ENCODE assay signal across 18 mouse cellular contexts in the genomic region with DNA sequence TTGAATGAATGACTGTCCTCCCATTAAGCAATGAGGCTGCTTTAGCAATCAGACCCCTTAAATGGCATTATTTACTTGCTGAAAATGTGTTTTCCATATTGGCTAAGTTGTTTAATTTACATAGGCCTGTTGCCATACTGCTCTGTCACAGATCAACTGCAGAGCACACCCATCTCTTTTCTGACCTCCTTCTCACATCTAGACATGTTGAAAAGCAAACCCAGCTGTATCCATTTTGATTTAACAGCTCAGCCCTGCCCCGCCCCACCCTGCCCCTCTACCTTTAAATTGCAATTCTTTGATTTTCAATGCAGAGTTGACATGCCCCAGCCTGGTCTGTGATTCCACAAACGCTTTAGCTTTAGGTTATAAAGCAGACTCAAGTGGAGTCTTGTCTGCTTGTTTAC.
DNase-seq lines count a peak whose midpoint lies in the region; ATAC-seq and TF ChIP-seq lines count a peak whose summit lies in the region.
"Had no signal": no experiment of that assay in that cellular context is flagged by ENCODE, and none has a peak within 500 bp of the region (broad histone marks: within the 10 kb centered on the region; RNA-seq: fewer than 3 reads in every experiment).

No protein-coding gene starts in this region.

- DNase-seq in kidney, postnatal 0 days (ENCODE audit: low spot score): peak; percentile 10
- DNase-seq in kidney, adult 2 months: no peak
- DNase-seq in lung, postnatal 25 days (ENCODE audit: low spot score): peak; percentile 19
- no peak for DNase-seq in lung, postnatal 10 days
- DNase-seq in intestine, embryonic 14.5 days (ENCODE audit: low spot score): no peak
- no peak for DNase-seq in thymus, postnatal 36 days
- DNase-seq: adrenal gland, postnatal 14 days; cerebellum, adult 11-12 months; gastrocnemius, postnatal 14 days; kidney, adult 11 months; kidney, postnatal 4 days; spleen, adult 18-20 months had no signal

- no peak overlapping the region for H3K27ac ChIP-seq in kidney, postnatal 0 days
- no peak overlapping the region for H3K27ac ChIP-seq in kidney, adult 2 months (ENCODE audit: insufficient read depth, low read depth, low read length)
- H3K27ac ChIP-seq in intestine, embryonic 14.5 days (ENCODE audit: low read depth): no peak overlapping the region
- no peak overlapping the region for H3K27ac ChIP-seq in stomach, embryonic 14.5 days (ENCODE audit: low read length)
- no peak overlapping the region for H3K27ac ChIP-seq in forebrain, embryonic 13.5 days
- H3K27ac ChIP-seq: embryonic facial prominence, embryonic 13.5 days; hindbrain, embryonic 12.5 days; neural tube, embryonic 13.5 days had no signal

- TF ChIP-seq POLR2A in kidney, adult 2 months (IDR thresholded peaks at IDR 0.05; ENCODE audit: low read depth, low read length): no peak

- no peaks in the 10 kb centered on the region for H3K9me3 ChIP-seq in kidney, postnatal 0 days (replicated peaks; ENCODE audit: low read length)
- peaks cover under 1% of the 10 kb centered on the region; the same call in 1 of the 2 replicates for H3K9me3 ChIP-seq in intestine, embryonic 14.5 days (ENCODE audit: control insufficient read depth, low read length)
- H3K9me3 ChIP-seq in stomach, embryonic 14.5 days (ENCODE audit: control insufficient read depth, low read depth, low read length): no peaks in the 10 kb centered on the region
- H3K9me3 ChIP-seq in forebrain, embryonic 13.5 days (replicated peaks): 0 out of 2 replicates have a peak, but pooled peaks cover under 1% of the 10 kb centered on the region

- H3K4me1 ChIP-seq in kidney, postnatal 0 days (replicated peaks; ENCODE audit: insufficient read depth, low read length): no peaks in the 10 kb centered on the region
- H3K4me1 ChIP-seq in kidney, adult 2 months (ENCODE audit: control insufficient read depth, insufficient read depth, low read length): no peaks in the 10 kb centered on the region
- peaks cover 8% of the 10 kb centered on the region; the same call in 1 of the 2 replicates for H3K4me1 ChIP-seq in intestine, embryonic 14.5 days (replicated peaks; ENCODE audit: control insufficient read depth, insufficient read depth, low read length)
- H3K4me1 ChIP-seq in stomach, embryonic 14.5 days (ENCODE audit: control insufficient read depth, insufficient read depth, low read length): no peaks in the 10 kb centered on the region
- H3K4me1 ChIP-seq in forebrain, embryonic 13.5 days: no peaks in the 10 kb centered on the region
- H3K4me1 ChIP-seq: hindbrain, embryonic 12.5 days; neural tube, embryonic 13.5 days had no signal

- H3K27me3 ChIP-seq in kidney, postnatal 0 days (ENCODE audit: insufficient read depth, low read length): no peaks in the 10 kb centered on the region
- H3K27me3 ChIP-seq in kidney, adult 2 months (replicated peaks; ENCODE audit: control insufficient read depth, insufficient read depth, low read length): no peaks in the 10 kb centered on the region
- H3K27me3 ChIP-seq in intestine, embryonic 14.5 days (replicated peaks; ENCODE audit: control insufficient read depth, insufficient read depth, low read length): no peaks in the 10 kb centered on the region
- no peaks in the 10 kb centered on the region for H3K27me3 ChIP-seq in stomach, embryonic 14.5 days (ENCODE audit: control insufficient read depth, insufficient read depth, low read length)
- no peaks in the 10 kb centered on the region for H3K27me3 ChIP-seq in forebrain, embryonic 13.5 days
- H3K27me3 ChIP-seq: CH12.LX; embryonic facial prominence, embryonic 13.5 days; hindbrain, embryonic 12.5 days; neural tube, embryonic 13.5 days had no signal

- H3K4me2 ChIP-seq in kidney, postnatal 0 days (ENCODE audit: low read length): no peak overlapping the region
- no peak overlapping the region for H3K4me2 ChIP-seq in intestine, embryonic 14.5 days (ENCODE audit: low read length)
- H3K4me2 ChIP-seq in stomach, embryonic 14.5 days (replicated peaks; ENCODE audit: low read depth, low read length): no peak overlapping the region
- H3K4me2 ChIP-seq in forebrain, embryonic 13.5 days: no peak overlapping the region
- H3K4me2 ChIP-seq: embryonic facial prominence, embryonic 13.5 days; hindbrain, embryonic 12.5 days; neural tube, embryonic 13.5 days had no signal

- WGBS in kidney, postnatal 0 days: 56% methylated on average over 2 of the region's 2 CpGs
- 65% methylated on average over 2 of the region's 2 CpGs for WGBS in kidney, adult 2 months
- 51% methylated on average over 2 of the region's 2 CpGs for WGBS in intestine, embryonic 14.5 days
- 53% methylated on average over 2 of the region's 2 CpGs for WGBS in stomach, embryonic 14.5 days
- WGBS in forebrain, embryonic 13.5 days: 85% methylated on average over 2 of the region's 2 CpGs

- H3K9ac ChIP-seq in kidney, postnatal 0 days (ENCODE audit: low read depth, low read length): no peak overlapping the region
- no peak overlapping the region for H3K9ac ChIP-seq in intestine, embryonic 14.5 days (ENCODE audit: low read length)
- no peak overlapping the region for H3K9ac ChIP-seq in stomach, embryonic 14.5 days (replicated peaks; ENCODE audit: low read depth, low read length)
- no peak overlapping the region for H3K9ac ChIP-seq in forebrain, embryonic 13.5 days
- H3K9ac ChIP-seq: embryonic facial prominence, embryonic 13.5 days; hindbrain, embryonic 12.5 days; neural tube, embryonic 13.5 days had no signal

- no peaks in the 10 kb centered on the region for H3K36me3 ChIP-seq in kidney, postnatal 0 days (ENCODE audit: insufficient read depth, low read length)
- H3K36me3 ChIP-seq in kidney, adult 2 months (ENCODE audit: control insufficient read depth, insufficient read depth, low read length): no peaks in the 10 kb centered on the region
- no peaks in the 10 kb centered on the region for H3K36me3 ChIP-seq in intestine, embryonic 14.5 days (ENCODE audit: control insufficient read depth, insufficient read depth, low read length)
- no peaks in the 10 kb centered on the region for H3K36me3 ChIP-seq in stomach, embryonic 14.5 days (ENCODE audit: control insufficient read depth, insufficient read depth, low read length)
- H3K36me3 ChIP-seq in forebrain, embryonic 13.5 days (ENCODE audit: poor library complexity, severe bottlenecking): no peaks in the 10 kb centered on the region
- H3K36me3 ChIP-seq: embryonic facial prominence, embryonic 13.5 days; hindbrain, embryonic 12.5 days; neural tube, embryonic 13.5 days had no signal

- no peak for ATAC-seq in kidney, postnatal 0 days (replicated peaks; ENCODE audit: low FRiP score, low read depth)
- peak; percentile 47; the same call in 1 of the 2 replicates for ATAC-seq in intestine, embryonic 14.5 days (replicated peaks; ENCODE audit: low FRiP score, low TSS enrichment, low read depth)
- ATAC-seq in stomach, embryonic 14.5 days (ENCODE audit: insufficient number of reproducible peaks, insufficient read depth, low FRiP score, low read depth): peak; percentile 58
- no peak for ATAC-seq in forebrain, embryonic 13.5 days

- TF ChIP-seq CTCF in kidney, postnatal 0 days (IDR thresholded peaks at IDR 0.05; ENCODE audit: low read depth): no peak
- no peak for TF ChIP-seq CTCF in kidney, adult 2 months (conservative IDR thresholded peaks at IDR 0.05; ENCODE audit: insufficient read depth, insufficient read length, low read depth, low read length)

- H3K4me3 ChIP-seq in kidney, postnatal 0 days (replicated peaks; ENCODE audit: low read depth, low read length): no peak overlapping the region
- H3K4me3 ChIP-seq in kidney, adult 2 months (ENCODE audit: insufficient read depth, low read depth, low read length): no peak overlapping the region
- H3K4me3 ChIP-seq in intestine, embryonic 14.5 days (ENCODE audit: low read depth, low read length): no peak overlapping the region
- no peak overlapping the region for H3K4me3 ChIP-seq in stomach, embryonic 14.5 days (ENCODE audit: low read depth, low read length)
- no peak overlapping the region for H3K4me3 ChIP-seq in forebrain, embryonic 13.5 days
- H3K4me3 ChIP-seq: embryonic facial prominence, embryonic 13.5 days; hindbrain, embryonic 12.5 days; neural tube, embryonic 13.5 days had no signal

Comparison
In these comparisons a context has a peak if more than half of its experiments do, and no peak if none do; other contexts are left out.
1. DNase-seq: peak in kidney, postnatal 0 days (single experiment) and lung, postnatal 25 days (single experiment); none in kidney, adult 2 months (single experiment), lung, postnatal 10 days (single experiment), intestine, embryonic 14.5 days (single experiment) and thymus, postnatal 36 days (0 of 2).
2. ATAC-seq: peak in intestine, embryonic 14.5 days (single experiment) and stomach, embryonic 14.5 days (single experiment); none in kidney, postnatal 0 days (single experiment) and forebrain, embryonic 13.5 days (single experiment).